Mouse (Mus musculus): ENCODE results near the gene Csnk1d. TPM values are rescaled to one million over a fixed set of nuclear protein-coding genes. Genes with fewer than 3 reads are reported as not detected.

The Csnk1d gene
- polyA plus RNA-seq, 1 experiment from 2014 or later, result 140 TPM

- peaks cover 68% of the 10 kb centered on the region for H3K36me3 ChIP-seq
- 76% methylated on average over 4 of the region's 4 CpGs for WGBS
- H3K9ac ChIP-seq, result no peak overlapping the region
- no peaks in the 10 kb centered on the region for H3K27me3 ChIP-seq
- H3K4me2 ChIP-seq, result no peak overlapping the region
- H3K4me1 ChIP-seq, result peaks cover 33% of the 10 kb centered on the region
- H3K9me3 ChIP-seq (replicated peaks), result no peaks in the 10 kb centered on the region
- H3K27ac ChIP-seq, result no peak overlapping the region
- no peak for ATAC-seq (replicated peaks; ENCODE audit: low FRiP score)
- H3K4me3 ChIP-seq (replicated peaks), result no peak overlapping the region
These were observed 6.4 kb downstream of the Csnk1d start for GRCm38 (mm10) chr11:120984448-120985330.

- ATAC-seq (replicated peaks; ENCODE audit: low FRiP score), result no peak
- Histone ChIP-seq H3K4me3 (replicated peaks) (no peak overlapping the region), H3K9ac (no peak overlapping the region), H3K9me3 (replicated peaks) (no peaks in the 10 kb centered on the region), H3K27ac (no peak overlapping the region), H3K36me3 (peaks cover 89% of the 10 kb centered on the region), H3K27me3 (no peaks in the 10 kb centered on the region), H3K4me2 (no peak overlapping the region), H3K4me1 (peaks cover 11% of the 10 kb centered on the region; the same call in 1 of the 2 replicates)
These were observed 8.7 kb downstream of the Csnk1d start for GRCm38 (mm10) chr11:120982459-120982858.

- Histone ChIP-seq H3K9ac (no peak overlapping the region), H3K4me2 (no peak overlapping the region), H3K4me3 (replicated peaks) (no peak overlapping the region), H3K4me1 (peaks cover 7% of the 10 kb centered on the region; the same call in 1 of the 2 replicates), H3K36me3 (peaks cover 94% of the 10 kb centered on the region), H3K27me3 (no peaks in the 10 kb centered on the region), H3K9me3 (replicated peaks) (no peaks in the 10 kb centered on the region), H3K27ac (no peak overlapping the region)
- ATAC-seq (replicated peaks; ENCODE audit: low FRiP score), result no peak
- 82% methylated on average over 4 of the region's 4 CpGs for WGBS
These were observed 9.5 kb downstream of the Csnk1d start for GRCm38 (mm10) chr11:120981661-120982060.

- no peak for ATAC-seq (replicated peaks; ENCODE audit: low FRiP score)
- H3K4me1 ChIP-seq, result peaks cover 7% of the 10 kb centered on the region; the same call in 1 of the 2 replicates
- no peak overlapping the region for H3K27ac ChIP-seq
- no peak overlapping the region for H3K9ac ChIP-seq
- H3K4me3 ChIP-seq (replicated peaks), result no peak overlapping the region
- no peaks in the 10 kb centered on the region for H3K9me3 ChIP-seq (replicated peaks)
- no peaks in the 10 kb centered on the region for H3K27me3 ChIP-seq
- no peak overlapping the region for H3K4me2 ChIP-seq
- WGBS, result 75% methylated on average over 9 of the region's 9 CpGs
- peaks cover 94% of the 10 kb centered on the region for H3K36me3 ChIP-seq
These were observed 10.6 kb downstream of the Csnk1d start for GRCm38 (mm10) chr11:120980427-120981035.

GRCm38 (mm10) chr11:120979711-120980426 lies 11.3 kb downstream of the Csnk1d start:
- H3K4me3 ChIP-seq (replicated peaks), result no peak overlapping the region
- peaks cover 96% of the 10 kb centered on the region for H3K36me3 ChIP-seq
- H3K9me3 ChIP-seq (replicated peaks), result no peaks in the 10 kb centered on the region
- H3K9ac ChIP-seq, result no peak overlapping the region
- H3K27ac ChIP-seq, result no peak overlapping the region
- H3K27me3 ChIP-seq, result no peaks in the 10 kb centered on the region
- no peak for ATAC-seq (replicated peaks; ENCODE audit: low FRiP score)
- no peak overlapping the region for H3K4me2 ChIP-seq
- 72% methylated on average over 8 of the region's 8 CpGs for WGBS
- H3K4me1 ChIP-seq, result peaks cover 4% of the 10 kb centered on the region; the same call in 1 of the 2 replicates

- H3K4me3 ChIP-seq (replicated peaks), result no peak overlapping the region
- no peak overlapping the region for H3K4me2 ChIP-seq
- WGBS, result 78% methylated on average over 6 of the region's 6 CpGs
- no peak overlapping the region for H3K27ac ChIP-seq
- H3K27me3 ChIP-seq, result no peaks in the 10 kb centered on the region
- ATAC-seq (replicated peaks; ENCODE audit: low FRiP score), result no peak
- H3K4me1 ChIP-seq, result no peaks in the 10 kb centered on the region
- H3K36me3 ChIP-seq, result peaks cover 99% of the 10 kb centered on the region
- no peaks in the 10 kb centered on the region for H3K9me3 ChIP-seq (replicated peaks)
- H3K9ac ChIP-seq, result no peak overlapping the region
These were observed 17.8 kb downstream of the Csnk1d start for GRCm38 (mm10) chr11:120973318-120973717.

- Histone ChIP-seq H3K36me3 (peaks cover 100% of the 10 kb centered on the region), H3K9ac (no peak overlapping the region), H3K9me3 (replicated peaks) (no peaks in the 10 kb centered on the region), H3K4me2 (no peak overlapping the region), H3K27me3 (no peaks in the 10 kb centered on the region), H3K4me3 (replicated peaks) (no peak overlapping the region), H3K4me1 (peaks cover 4% of the 10 kb centered on the region; the same call in 1 of the 2 replicates), H3K27ac (no peak overlapping the region)
- ATAC-seq (replicated peaks; ENCODE audit: low FRiP score), result no peak
- WGBS, result 89% methylated on average over 5 of the region's 5 CpGs
These were observed 19.9 kb downstream of the Csnk1d start for GRCm38 (mm10) chr11:120971237-120971636.

GRCm38 (mm10) chr11:120969742-120970141 lies 21.4 kb downstream of the Csnk1d start:
- Histone ChIP-seq H3K36me3 (peaks cover 100% of the 10 kb centered on the region), H3K9me3 (replicated peaks) (no peaks in the 10 kb centered on the region), H3K4me3 (replicated peaks) (no peak overlapping the region), H3K4me2 (no peak overlapping the region), H3K4me1 (peaks cover 13% of the 10 kb centered on the region; the same call in 1 of the 2 replicates), H3K27ac (no peak overlapping the region), H3K9ac (no peak overlapping the region), H3K27me3 (no peaks in the 10 kb centered on the region)
- no peak for ATAC-seq (replicated peaks; ENCODE audit: low FRiP score)
- 90% methylated on average over 5 of the region's 5 CpGs for WGBS

- peaks cover 21% of the 10 kb centered on the region; the same call in 1 of the 2 replicates for H3K4me1 ChIP-seq
- H3K27ac ChIP-seq, result no peak overlapping the region
- 64% methylated on average over 4 of the region's 4 CpGs for WGBS
- ATAC-seq (replicated peaks; ENCODE audit: low FRiP score), result peak; percentile 22; the same call in 1 of the 2 replicates
- no peaks in the 10 kb centered on the region for H3K27me3 ChIP-seq
- H3K9ac ChIP-seq, result no peak overlapping the region
- H3K9me3 ChIP-seq (replicated peaks), result no peaks in the 10 kb centered on the region
- H3K4me2 ChIP-seq, result no peak overlapping the region
- H3K36me3 ChIP-seq, result peaks cover 99% of the 10 kb centered on the region
- no peak overlapping the region for H3K4me3 ChIP-seq (replicated peaks)
These were observed 25.5 kb downstream of the Csnk1d start for GRCm38 (mm10) chr11:120965587-120965986.

- 85% methylated on average over 10 of the region's 10 CpGs for WGBS
- Histone ChIP-seq H3K36me3 (peaks cover 99% of the 10 kb centered on the region), H3K4me3 (replicated peaks) (no peak overlapping the region), H3K27me3 (no peaks in the 10 kb centered on the region), H3K9ac (no peak overlapping the region), H3K4me2 (no peak overlapping the region), H3K27ac (no peak overlapping the region), H3K4me1 (peaks cover 21% of the 10 kb centered on the region; the same call in 1 of the 2 replicates), H3K9me3 (replicated peaks) (no peaks in the 10 kb centered on the region)
- ATAC-seq (replicated peaks; ENCODE audit: low FRiP score), result no peak
These were observed 26.7 kb downstream of the Csnk1d start for GRCm38 (mm10) chr11:120964195-120965157.

- H3K27me3 ChIP-seq, result no peaks in the 10 kb centered on the region
- peaks cover 97% of the 10 kb centered on the region for H3K36me3 ChIP-seq
- peaks cover 31% of the 10 kb centered on the region for H3K4me1 ChIP-seq
- no peaks in the 10 kb centered on the region for H3K9me3 ChIP-seq (replicated peaks)
- no peak for ATAC-seq (replicated peaks; ENCODE audit: low FRiP score)
- H3K4me2 ChIP-seq, result no peak overlapping the region
- no peak overlapping the region for H3K4me3 ChIP-seq (replicated peaks)
- WGBS, result 85% methylated on average over 7 of the region's 7 CpGs
- no peak overlapping the region for H3K9ac ChIP-seq
- no peak overlapping the region for H3K27ac ChIP-seq
These were observed 28.2 kb downstream of the Csnk1d start for GRCm38 (mm10) chr11:120962909-120963308.
